Mouse (Mus musculus) frontal cortex, adult (tissue): Measurements from ENCODE around the gene Fgfr2.
"Not testable (repeated sequence)": the region's sequence is repeated elsewhere in the genome, so short reads cannot be mapped to it uniquely, and the experiment has no call there.

Source experiments
- ATAC-seq: cut with Nextera tagmentation; 2 replicates; pipeline ENCODE4 v1.9.2; 2017; ENCODE audit warnings: mild to moderate bottlenecking, moderate library complexity, mixed read lengths; ENCODE audit not compliant: low TSS enrichment

Gene Fgfr2

DNA sequence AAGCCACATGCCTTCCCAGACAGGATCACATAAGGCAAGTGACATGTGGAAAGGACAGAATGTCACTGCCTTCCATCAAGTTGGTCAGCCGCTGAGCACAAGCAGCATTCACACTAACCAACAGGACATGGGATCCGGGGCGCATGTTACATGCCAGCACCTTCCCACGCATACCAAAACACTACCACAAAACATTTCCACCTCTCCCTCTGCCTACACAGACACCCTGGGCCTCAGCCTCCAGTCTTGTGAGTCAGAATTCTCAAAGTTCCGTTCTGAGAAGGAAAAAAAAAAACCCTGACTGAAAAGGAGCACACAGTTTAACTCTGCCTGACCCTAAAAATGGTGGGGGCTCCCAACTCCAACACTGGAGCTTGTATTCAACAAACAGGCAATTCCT is 2955.9 kb downstream of the Fgfr2 start:
- ATAC-seq: no peak

DNA sequence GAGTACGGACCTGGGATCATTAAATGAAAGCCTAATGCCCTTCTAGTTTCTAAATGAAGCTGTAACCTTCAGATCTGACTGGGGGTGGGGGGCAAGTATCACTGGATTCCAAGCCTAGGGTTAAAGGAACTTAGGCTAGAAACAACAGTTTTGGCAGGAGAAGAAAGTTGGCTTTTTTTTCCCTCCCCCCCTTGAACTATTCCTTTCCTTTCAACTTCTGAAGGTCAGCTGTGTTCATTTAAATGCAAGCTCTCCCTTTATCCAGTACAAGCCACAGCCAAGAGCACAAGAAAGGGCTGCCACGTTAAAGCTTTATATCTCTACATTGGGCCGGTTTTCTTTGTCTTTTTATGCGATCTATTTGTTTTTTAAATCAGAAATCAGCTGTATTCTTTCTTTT is 2957.0 kb downstream of the Fgfr2 start:
- ATAC-seq: no peak

DNA sequence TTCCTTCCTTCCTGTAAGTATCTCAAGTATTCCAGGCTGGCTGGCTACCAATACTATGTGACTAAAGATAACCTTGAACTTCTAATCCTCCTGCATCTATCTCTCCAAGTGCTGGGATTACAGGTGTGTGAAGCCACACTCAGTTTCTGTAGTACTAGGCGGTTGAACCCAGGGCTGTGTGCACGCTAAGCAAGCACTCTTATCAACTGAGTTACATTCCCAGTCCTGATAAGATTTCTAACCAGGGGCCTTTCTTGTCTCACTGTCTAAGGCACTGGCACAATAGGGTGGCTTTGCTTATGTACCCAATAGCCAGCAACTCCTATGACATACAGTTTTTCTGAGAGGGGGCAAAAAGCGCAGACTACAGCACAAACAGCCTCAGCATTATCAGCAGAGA is 2957.7 kb downstream of the Fgfr2 start:
- no peak for ATAC-seq

DNA sequence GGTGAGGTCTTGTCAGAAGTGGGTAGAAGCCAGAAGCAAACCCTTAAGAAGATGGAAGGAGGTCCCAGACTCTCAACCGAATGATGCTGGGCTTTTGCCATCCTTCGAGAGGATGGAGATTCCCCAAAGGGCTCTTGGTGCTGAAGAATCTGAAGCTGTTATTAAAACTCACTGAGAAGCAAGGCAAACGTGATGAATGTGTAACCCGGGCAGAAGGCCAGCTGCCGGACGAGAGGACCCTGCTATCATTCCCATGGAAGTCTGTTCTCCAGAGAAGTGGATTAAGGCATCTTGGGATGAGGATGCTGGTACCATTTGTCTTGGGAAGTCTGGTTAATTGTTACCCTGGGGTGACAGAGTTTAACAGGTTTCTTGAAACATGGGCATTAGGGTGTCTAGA is 2960.4 kb downstream of the Fgfr2 start:
- ATAC-seq: no peak

DNA sequence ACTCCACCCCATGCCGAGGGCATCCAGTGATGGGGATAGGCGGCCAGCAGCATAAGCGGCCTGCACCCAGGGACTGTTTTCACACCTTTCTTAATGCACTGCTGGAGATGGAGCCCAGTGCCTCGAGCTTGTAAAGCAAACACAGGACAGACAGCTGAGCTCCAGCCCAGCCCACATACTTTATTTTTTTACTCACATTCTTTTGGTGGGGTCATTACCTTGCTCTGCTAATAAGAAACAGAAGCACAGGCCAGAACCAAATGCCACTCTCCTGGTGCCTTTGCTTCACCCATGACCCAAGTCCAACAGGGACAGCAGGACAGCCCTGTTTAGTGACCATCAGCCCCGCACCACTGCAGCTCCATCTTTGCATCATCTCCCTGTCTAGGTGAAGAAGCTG is 2961.6 kb downstream of the Fgfr2 start:
- ATAC-seq: no peak

DNA sequence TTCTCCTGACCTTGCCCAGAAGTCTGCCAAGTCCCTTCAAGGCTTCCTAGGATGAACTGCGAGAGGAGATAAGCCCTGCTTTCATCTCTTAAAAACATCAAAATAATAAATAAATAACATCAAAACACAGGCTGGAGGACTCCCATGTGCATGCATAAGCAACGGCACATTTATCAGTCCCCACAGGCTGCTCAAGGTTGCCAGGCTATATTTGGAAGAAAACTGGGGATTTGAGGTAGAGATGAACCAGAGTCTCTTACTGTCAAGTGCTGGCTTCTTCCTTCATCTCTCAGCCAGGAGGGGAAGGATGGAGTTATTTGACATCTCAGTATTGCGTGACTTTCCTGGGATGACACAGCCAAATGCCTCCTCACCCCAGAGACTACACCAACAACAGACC is 2964.3 kb downstream of the Fgfr2 start:
- ATAC-seq: no peak

DNA sequence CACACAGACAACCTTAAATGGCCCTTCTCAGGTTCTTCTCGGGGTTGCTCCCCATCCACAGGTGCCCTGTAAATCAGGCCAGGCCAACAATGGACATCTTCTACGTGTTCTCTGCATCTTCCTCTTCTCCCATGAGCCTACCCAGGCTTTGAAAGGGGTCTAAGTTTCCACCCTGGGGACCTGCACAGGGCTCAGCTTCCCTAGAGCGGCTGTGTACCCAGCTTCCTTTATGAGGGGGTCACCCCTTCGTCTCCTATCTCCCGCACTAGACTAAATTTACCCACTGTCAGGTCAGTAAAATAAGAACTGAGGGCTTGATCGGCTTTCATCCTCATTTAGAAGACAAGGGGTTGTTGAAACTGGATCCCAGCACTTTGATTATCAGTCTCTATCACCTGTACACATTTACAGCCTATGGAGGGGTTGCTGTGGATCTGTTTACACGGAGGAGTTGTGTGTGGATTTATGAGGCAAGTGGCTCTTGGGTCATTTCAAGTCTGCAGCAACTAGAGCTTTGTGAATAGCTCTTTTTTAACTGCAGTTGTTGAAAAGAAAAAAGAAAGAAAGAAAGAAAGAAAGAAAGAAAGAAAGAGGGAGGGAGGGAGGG is 2969.7 kb downstream of the Fgfr2 start:
- no peak for ATAC-seq

DNA sequence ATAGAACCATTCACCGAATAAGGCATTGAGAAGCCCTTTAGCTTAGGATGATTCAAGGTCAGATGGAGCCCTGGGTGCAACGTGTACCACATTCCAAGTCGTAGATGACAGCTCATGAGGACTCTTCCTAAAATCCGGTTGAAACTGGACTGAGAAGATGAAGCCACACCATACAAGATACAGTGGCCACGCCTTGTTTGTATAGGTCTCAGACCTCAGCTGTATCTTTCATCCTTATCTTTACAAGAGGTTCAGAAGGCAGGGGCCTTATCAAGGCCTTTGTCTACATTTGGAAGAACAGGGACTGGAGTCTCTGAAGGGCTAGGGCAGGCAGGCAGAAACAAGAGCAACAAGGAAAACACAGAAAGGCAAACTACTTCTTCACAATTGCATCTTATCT is 2974.2 kb downstream of the Fgfr2 start:
- ATAC-seq: no peak

DNA sequence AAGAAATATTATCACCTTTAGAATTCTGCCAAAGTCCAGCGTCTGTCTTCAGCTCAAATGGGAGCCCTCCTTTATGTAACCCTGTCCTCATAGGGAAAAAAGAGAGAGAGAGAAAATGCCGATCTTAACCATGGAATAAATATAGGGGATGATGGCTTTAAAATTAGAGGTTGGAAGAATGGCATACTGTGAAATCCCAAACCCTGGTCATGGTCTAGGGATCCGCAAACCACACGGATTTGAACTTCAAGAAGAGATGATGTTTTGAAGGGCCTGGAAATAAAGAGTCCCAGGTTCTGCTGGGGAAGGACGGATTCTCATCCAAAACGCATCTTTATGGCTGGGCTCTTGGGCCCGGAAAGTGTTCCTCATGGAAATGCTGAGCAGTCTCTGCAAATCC is 2975.9 kb downstream of the Fgfr2 start:
- no peak for ATAC-seq

DNA sequence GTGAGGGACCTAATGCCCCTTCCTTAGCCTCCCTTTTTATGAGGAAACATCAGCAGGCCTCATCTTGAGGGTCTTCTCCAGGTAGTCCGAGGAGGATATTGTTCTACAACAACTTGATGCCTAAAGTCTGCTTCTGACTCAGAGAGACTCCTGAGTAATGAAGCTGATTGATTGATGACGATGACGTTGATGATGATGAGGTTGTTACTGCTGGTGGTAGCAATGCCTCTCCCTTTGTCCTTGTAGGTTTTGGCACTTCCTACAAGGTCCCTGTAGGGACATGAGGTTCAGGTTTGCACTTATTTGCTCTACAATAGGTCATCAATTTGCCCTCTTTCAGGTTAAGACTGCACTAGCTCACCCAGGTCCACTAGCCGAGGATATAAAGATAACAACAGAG is 2977.9 kb downstream of the Fgfr2 start:
- no peak for ATAC-seq

DNA sequence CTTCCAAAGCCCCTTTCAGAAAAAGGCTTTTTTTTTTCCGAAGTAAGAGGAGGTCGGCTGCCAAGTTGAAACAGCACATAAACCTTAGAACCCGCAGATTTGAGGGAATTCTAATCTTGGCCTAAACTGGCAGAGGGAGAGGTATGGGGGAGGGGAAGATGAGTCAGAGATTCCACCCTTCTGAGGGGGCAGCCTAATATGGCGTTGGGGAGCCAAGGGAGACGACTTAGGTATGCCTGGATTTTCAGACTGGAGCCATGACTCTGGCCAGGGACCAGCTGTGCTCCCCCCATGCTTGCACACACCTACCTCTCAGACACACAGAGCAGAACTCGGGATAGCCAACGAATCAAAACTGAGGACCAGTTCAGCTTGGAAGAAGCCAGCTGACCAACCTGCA is 2979.8 kb downstream of the Fgfr2 start:
- no peak for ATAC-seq

DNA sequence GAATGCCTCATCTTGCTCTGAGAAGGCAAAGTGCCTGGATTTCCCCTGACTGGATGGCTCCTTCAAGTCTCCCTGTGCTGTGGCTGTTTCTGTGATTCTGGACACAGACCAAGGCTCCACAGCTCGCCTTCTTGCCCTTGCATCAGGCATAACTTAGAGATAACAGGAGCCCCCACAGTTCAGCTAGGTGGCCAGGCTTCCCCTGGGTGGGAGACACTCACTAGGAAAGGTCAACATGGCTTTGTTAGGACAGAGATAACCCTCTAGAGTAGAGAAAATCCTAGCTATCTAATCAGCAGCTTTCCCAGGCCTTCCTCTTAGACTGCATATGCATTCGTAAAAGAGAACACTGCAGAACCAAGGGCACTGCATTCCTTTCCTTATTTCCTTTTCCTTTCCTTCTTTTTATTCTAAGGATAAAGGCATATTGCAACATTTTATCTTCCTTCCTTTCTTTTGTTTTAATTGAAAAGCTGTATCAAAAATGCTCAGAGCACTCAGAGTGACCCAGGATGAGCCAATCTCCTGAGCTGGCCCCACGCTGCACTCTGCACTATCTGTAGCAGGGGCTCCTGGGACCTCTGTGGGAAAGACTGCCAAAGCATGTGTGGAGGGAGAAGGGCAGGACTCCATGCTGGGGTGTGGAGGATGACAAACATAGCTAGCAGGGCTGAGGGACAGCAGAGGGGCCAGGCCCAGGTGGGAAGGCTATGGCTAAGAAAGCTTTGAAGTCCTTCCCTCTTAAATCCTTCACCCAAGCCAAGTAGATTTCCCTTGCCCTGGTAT is 2981.9 kb downstream of the Fgfr2 start:
- no peak for ATAC-seq

DNA sequence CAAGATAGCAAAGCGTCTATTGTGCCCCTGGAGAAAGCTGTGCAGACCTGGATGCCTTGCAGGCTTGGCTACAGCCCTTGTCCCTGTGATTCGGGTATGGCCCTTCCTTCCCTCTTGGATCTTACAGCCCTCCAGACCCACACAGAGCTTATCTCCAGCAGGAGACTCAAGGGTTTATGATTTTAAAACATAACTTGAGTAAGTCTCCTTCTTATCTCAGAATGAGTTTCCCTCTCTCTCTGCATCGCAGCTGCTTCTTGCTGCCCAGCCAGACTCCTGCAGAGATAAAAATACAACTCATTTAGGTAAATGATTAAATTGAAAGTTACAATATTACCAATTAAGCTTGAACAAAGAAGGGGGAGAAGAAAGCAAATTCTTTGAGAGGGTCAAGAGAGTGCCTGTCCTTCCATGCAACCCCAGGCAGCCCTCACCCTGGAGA is 2988.2 kb downstream of the Fgfr2 start:
- no peak for ATAC-seq

DNA sequence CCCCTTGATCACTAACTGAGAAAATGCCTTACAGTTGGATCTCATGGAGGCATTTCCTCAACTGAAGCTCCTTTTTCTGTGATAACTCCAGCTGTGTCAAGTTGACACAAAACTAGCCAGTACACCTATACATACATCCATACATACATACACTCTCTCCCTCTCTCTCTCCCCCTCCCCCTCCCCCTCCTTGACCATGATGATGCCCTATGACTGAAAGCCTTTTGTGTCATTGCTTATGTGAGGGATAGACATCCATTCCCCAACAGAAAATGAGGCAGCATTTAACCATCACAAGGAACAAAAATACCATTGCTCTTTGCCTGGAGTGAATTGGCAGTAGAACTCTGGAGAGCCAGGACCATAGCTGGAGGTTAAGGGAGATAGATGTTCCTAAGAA is 2988.7 kb downstream of the Fgfr2 start:
- not testable (repeated sequence) for ATAC-seq

DNA sequence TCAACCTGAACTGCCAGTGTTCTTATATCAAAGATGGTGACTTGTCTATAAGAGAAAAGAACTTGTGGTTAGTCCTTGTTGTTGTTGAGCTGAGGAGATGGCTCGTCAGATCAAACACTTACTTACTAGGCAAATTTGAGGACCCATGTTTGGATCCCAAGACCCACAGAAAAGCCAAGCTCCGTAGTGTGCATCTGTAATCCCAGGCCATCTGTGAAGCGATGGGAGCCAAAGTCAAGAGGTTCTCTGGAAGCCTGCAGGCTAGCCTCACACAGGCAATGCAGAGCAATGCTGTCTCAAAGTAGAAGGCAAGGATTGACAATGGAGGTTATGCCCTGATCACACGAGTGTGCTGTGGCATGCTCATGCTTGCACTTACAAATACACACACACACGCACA is 2992.9 kb downstream of the Fgfr2 start:
- no peak for ATAC-seq

DNA sequence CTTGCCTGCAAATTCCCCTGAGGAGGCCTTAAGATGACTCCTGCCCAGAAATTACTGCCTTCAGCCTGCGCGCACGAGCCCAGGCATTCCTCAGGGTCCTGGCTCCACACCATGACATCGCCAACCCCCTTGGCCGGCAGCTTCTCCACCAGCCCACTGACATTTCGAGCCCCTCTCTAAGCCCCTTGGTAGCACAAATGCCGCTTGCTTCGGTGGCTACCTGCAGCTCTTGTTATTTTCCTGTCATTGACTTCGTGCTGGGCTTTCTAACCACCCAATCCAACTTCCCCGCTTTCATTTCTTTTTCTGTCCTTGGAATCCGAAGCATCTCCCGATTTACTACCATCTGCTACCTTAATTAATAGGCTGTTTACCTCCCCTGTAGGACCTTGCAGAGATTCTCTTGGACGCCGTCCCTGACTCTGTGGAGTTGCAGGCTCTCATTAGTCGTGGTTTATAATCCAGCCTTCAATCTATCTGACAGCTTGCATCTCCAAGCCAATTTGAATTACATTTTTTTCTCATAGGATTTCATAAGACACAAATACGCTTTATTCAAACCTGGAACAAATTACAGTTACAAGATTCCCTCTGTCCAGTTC is 2993.7 kb downstream of the Fgfr2 start:
- no peak for ATAC-seq

DNA sequence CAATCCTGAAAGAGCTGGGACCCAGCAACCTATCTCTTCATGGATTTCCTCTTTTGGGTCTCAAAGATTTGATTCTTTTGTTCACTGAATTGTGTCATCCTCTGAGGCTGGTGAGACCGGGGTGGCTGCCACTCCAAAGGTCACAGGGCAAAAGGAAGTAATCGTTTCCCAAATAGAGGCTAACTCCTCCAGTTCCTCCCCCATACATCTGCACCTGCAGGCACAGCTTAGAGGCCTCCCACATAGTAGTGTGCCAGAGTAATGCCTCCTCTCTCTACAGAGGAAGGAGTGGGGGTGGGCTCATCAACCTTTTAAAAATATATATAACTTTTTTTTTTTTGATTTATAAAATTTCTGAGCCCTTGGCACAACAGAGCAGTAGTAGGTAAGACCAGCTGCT is 3001.6 kb downstream of the Fgfr2 start:
- ATAC-seq: no peak

DNA sequence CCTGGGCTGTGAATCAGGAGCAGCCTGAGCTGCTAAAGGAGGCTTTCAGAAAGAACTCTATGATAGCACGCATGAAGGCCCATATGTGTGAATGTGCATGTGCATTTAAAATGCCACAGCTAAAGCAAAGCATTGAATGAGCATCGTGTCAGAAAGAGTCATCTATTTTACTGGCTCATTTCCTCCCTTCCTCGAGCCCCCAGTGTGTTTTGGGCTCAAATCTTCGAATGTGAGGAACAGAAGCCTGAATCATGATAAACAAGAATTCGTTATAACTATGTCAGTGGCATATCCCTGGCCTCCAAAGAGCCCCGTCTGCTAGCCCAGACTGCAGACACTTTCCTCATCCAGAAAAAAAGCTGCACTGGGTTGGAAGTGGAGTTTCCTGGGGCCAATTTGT is 3003.7 kb downstream of the Fgfr2 start:
- ATAC-seq: no peak

DNA sequence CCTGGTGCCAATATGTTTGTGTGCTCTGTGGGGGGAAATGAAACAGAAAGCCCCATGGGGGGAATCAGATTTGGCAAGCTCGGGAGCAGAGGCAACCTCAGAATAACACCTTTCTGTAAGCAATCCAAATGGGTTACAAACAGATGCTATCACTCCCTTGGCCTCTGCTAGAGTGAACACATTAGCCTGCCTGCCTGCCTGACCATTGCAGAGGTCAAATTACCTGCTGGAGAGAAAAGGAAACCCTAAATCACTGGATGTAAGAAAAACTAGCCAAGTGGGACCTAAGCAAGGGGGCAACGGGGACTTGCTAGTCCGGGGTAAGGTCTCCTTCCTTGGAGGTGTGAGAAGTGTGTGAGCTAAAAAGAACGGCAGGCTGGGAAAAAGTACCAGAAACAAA is 3004.4 kb downstream of the Fgfr2 start:
- no peak for ATAC-seq

DNA sequence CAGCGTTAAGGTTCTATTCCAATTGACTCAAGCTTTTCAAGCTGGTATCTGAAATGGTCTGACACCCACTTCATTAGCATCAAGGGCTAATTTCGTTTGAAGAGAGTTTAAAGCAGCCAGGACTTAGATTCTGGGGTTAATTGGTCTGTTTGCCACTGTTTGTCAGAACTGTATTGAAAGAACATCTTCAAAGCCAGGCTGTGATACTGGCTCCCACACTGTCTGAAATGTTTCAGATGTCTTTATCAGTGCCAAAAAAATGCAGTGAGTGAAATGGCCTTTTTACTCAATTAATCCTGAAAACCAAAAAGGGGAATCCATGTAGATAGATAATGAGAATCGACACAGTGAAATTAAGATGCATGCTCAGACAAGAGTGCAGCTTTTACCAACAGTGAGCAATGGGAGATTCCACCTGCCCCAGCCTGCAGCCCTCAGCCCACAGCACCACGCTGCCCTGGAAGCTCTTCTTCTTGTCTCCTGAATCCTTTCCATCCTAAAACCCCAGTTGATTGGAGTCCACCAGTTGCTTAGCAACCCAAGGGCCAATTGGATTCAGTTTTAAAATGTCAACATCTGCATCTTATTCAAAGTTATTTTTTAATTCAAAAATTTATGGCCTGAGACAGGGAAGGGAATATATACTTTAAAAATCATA is 3005.6 kb downstream of the Fgfr2 start:
- no peak for ATAC-seq

DNA sequence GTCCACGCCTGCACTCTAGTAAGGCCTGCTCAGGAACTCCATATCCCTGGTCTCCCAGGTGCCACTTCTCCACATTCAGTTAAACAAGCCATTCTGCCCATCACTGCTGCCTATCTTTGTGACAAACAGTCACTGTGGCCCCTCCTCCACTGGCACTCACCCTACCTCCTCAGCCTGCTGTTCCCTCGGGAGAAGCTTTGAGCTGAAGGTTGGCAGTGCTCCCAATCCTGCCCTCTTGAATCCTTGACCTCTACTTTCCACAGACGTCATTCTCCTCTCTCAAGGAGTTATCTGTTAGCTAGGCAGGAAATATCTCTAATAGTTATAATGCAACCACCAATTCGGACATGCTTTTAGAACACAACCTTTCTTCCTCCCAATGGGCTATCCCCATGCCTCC is 3008.7 kb downstream of the Fgfr2 start:
- no peak for ATAC-seq
